Mouse (Mus musculus): ENCODE data around the gene Kcnb1. TPM values are rescaled to one million over a fixed set of nuclear protein-coding genes. Genes with fewer than 3 reads are reported as not detected.

Kcnb1 gene
- polyA plus RNA-seq, 1 experiment from 2014 or later: 1.7 TPM

DNA sequence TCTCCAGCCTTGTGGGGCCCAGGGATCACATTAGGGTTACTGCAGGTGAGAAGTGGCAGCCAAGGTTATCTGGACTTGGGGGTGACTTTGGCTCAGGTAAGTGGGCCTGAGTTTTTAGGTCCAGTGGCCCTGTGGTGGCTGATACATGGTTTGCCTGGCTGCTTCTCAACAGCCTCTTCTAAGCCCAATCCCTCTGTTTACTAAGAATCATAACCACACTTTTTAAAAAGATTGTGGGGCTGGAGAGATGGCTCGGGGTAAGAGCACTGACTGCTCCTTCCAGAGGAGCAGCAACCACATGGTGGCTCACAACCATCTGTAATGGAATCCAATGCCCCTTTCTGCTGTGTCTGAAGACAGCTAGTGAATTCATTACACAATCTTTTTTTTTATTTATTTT lies 123.9 kb downstream of the Kcnb1 start:
- Histone ChIP-seq H3K27ac (ENCODE audit: low read length) (peak overlapping the region; percentile 26), H3K9ac (ENCODE audit: low read length) (no peak overlapping the region), H3K36me3 (ENCODE audit: control insufficient read depth, insufficient read depth, low read length) (peaks cover 6% of the 10 kb centered on the region; the same call in 1 of the 2 replicates), H3K4me2 (ENCODE audit: low read depth, low read length) (no peak overlapping the region), H3K9me3 (replicated peaks; ENCODE audit: control insufficient read depth, low read length) (no peaks in the 10 kb centered on the region), H3K4me1 (ENCODE audit: control insufficient read depth, insufficient read depth, low read length) (peaks cover 18% of the 10 kb centered on the region), H3K27me3 (ENCODE audit: control insufficient read depth, insufficient read depth, low read length) (no peaks in the 10 kb centered on the region), H3K4me3 (replicated peaks; ENCODE audit: low read length) (no peak overlapping the region)
- WGBS: 61% methylated on average over 1 of the region's 1 CpGs
- ATAC-seq (ENCODE audit: insufficient read depth, low FRiP score): no peak

DNA sequence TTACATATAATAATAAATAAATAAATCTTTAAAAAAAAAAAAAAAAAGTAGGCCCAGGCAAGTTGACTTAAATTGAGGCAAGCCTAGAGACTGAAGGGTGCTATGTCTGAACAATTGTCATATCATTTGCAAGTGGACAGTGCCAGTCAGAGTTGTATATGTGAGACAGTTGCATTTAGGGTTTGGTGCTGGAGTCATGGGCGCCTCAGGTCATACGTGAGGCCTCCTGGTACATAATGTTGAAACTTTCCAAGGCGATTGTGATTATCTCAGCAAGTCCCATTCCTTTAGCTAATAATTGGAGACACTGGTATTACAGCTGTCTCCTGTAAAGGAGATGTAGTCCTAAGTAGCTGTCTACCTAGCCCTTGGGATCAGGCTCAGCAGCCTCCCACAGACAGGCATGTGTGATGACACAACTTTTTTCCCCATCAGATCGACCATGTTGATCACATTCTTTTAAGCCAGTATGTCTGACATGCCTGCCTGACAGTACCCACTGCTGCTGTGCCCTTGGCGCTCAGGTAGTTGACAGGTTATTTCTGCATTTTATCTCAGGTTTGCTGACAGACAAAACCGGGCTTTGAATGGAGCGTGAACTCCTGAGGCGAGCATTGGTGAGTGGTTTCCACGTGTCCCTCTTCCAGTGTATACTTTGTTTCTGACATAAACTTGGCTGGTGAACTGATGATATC lies 125.2 kb downstream of the Kcnb1 start:
- H3K4me1 ChIP-seq (ENCODE audit: control insufficient read depth, insufficient read depth, low read length): peaks cover 27% of the 10 kb centered on the region
- H3K9ac ChIP-seq (ENCODE audit: low read length): peak overlapping the region; percentile 59
- peak overlapping the region; percentile 85 for H3K4me3 ChIP-seq (replicated peaks; ENCODE audit: low read length)
- no peak for ATAC-seq (ENCODE audit: insufficient read depth, low FRiP score)
- peak overlapping the region; percentile 76 for H3K4me2 ChIP-seq (ENCODE audit: low read depth, low read length)
- no peaks in the 10 kb centered on the region for H3K9me3 ChIP-seq (replicated peaks; ENCODE audit: control insufficient read depth, low read length)
- H3K27ac ChIP-seq (ENCODE audit: low read length): peak overlapping the region; percentile 4
- H3K27me3 ChIP-seq (ENCODE audit: control insufficient read depth, insufficient read depth, low read length): no peaks in the 10 kb centered on the region
- 17% methylated on average over 9 of the region's 9 CpGs for WGBS
- H3K36me3 ChIP-seq (ENCODE audit: control insufficient read depth, insufficient read depth, low read length): peaks cover 6% of the 10 kb centered on the region; the same call in 1 of the 2 replicates

DNA sequence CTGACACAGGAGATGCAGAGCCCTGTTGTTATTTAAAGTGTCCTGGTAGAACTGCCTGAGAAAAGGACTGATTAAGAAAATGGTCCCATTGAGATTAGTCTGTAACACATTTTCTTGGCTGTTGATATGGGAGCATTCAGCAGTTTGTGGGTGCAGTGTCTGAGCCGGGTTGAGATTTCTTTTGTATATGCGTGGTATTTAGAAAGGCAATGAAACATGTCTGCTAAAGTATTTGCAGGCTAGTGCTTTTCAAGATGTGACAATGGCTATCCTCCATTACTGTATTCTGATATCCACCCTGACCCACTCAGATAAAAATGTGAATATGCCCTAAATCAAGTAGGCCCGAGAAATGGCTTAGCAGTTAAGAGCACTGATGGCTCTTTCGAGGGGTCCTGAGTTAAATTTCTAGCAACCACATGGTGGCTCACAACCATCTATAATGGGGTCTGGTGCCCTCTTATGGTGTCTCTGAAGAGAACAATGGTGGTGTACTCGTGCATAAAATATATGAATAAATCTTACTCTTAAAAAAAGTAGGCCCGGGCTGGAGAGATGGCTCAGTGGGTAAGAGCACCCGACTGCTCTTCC lies 126.0 kb downstream of the Kcnb1 start:
- Histone ChIP-seq H3K4me3 (replicated peaks; ENCODE audit: low read length) (peak overlapping the region; percentile 85), H3K36me3 (ENCODE audit: control insufficient read depth, insufficient read depth, low read length) (peaks cover 6% of the 10 kb centered on the region; the same call in 1 of the 2 replicates), H3K9ac (ENCODE audit: low read length) (peak overlapping the region; percentile 92), H3K27ac (ENCODE audit: low read length) (peak overlapping the region; percentile 94), H3K4me2 (ENCODE audit: low read depth, low read length) (peak overlapping the region; percentile 76), H3K27me3 (ENCODE audit: control insufficient read depth, insufficient read depth, low read length) (no peaks in the 10 kb centered on the region), H3K4me1 (ENCODE audit: control insufficient read depth, insufficient read depth, low read length) (peaks cover 28% of the 10 kb centered on the region), H3K9me3 (replicated peaks; ENCODE audit: control insufficient read depth, low read length) (no peaks in the 10 kb centered on the region)
- under 1% methylated on average over 7 of the region's 7 CpGs for WGBS
- ATAC-seq (ENCODE audit: insufficient read depth, low FRiP score): no peak

DNA sequence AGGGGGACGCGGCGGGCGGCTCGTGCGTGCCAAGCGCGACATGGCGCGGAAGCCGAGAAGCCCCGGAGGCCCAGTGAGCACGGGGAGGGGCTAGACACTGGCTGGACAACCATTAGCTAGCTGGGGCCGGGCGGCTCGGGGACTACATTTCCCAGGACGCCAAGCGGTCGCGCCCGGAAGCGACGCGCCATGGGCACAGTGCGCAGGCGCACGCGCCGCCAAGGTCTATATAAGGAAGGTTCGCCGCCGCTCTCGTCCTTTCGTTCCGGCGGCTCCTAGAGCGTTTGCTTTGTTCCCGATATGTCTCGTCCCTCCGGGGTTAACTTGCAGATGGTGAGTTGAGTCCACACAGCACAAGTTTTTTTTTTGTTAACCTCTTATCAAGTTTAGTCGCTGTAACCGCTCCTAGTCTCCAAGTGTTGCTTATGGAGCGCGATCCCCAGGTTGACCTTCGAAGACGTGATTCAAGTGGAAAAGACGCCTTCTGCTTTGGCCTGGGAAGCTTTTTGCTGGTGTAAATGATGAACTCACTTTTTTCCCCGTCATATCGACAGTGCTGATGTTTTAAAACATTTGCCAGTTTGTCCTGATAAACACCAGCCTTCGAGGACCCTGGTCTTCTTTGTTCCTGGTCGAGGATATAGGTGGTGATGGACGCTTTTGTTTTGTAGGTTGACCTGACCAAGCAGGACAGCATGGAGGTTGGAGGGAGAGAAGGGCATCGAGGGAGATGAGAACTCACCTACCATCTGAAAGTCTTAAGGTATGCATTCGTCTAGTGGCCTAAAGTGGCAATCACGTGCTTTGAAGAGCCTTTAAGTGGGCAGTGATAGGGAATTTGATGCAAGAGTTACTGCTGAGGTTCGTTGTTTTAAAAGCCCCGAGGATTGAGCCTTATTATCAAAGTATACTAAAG lies 126.7 kb downstream of the Kcnb1 start, which contains the start of gene Znfx1:
TSS of gene Znfx1 (minus strand) at position 51 of the 916 bp plus-strand sequence.
- H3K36me3 ChIP-seq (ENCODE audit: control insufficient read depth, insufficient read depth, low read length): peaks cover 6% of the 10 kb centered on the region; the same call in 1 of the 2 replicates
- H3K9me3 ChIP-seq (replicated peaks; ENCODE audit: control insufficient read depth, low read length): no peaks in the 10 kb centered on the region
- peak within 1 kb of the TSS; percentile 94 for H3K27ac ChIP-seq (ENCODE audit: low read length)
- H3K4me1 ChIP-seq (ENCODE audit: control insufficient read depth, insufficient read depth, low read length): peaks cover 31% of the 10 kb centered on the region
- H3K4me3 ChIP-seq (replicated peaks; ENCODE audit: low read length): peak within 1 kb of the TSS; percentile 85
- H3K9ac ChIP-seq (ENCODE audit: low read length): peak within 1 kb of the TSS; percentile 92
- H3K27me3 ChIP-seq (ENCODE audit: control insufficient read depth, insufficient read depth, low read length): no peaks in the 10 kb centered on the region
- ATAC-seq (ENCODE audit: insufficient read depth, low FRiP score): peak; percentile 94
- peak within 1 kb of the TSS; percentile 76 for H3K4me2 ChIP-seq (ENCODE audit: low read depth, low read length)
- WGBS: under 1% methylated on average over 57 of the region's 57 CpGs

- H3K4me1 ChIP-seq (ENCODE audit: control insufficient read depth, insufficient read depth, low read length): peaks cover 33% of the 10 kb centered on the region
- under 1% methylated on average over 56 of the region's 60 CpGs for WGBS
These were observed 127.5 kb downstream of the Kcnb1 start for GRCm38 (mm10) chr2:167062497-167062911.

DNA sequence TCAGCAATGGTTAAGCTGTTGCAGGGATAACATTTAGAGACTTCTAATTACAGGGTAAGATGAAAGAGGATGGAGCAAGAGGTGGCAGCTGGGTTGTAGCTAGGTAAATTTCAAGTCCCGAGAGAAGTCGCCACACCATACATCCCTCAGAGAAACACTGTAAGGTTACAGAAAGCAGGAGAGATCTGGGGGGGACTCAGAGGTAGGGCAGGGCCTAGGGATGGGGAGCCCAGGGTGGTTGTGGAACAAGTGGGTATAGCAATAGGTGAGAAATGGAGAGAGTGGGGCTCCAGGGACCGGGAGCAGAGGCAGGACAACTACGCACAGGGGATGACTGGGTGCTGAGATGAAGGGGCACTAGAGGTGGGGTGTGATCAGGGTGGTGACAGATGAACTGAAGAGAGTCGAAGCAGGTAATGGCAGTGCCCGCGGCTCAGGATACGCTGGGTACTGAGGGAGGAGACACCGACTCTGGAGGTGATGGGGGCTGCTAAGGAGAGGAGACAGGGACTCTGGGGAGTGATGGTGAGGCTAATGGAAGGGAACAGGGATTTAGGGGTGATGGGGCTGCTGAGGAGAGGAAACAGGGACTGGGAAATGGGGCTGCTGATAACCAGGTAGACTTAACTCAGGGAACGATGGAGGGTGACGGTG lies 128.4 kb downstream of the Kcnb1 start:
- H3K27ac ChIP-seq (ENCODE audit: low read length): peak overlapping the region; percentile 79; the same call in 1 of the 2 replicates
- peak overlapping the region; percentile 91 for H3K9ac ChIP-seq (ENCODE audit: low read length)
- WGBS: 24% methylated on average over 11 of the region's 11 CpGs
- peaks cover 33% of the 10 kb centered on the region for H3K4me1 ChIP-seq (ENCODE audit: control insufficient read depth, insufficient read depth, low read length)
- no peaks in the 10 kb centered on the region for H3K27me3 ChIP-seq (ENCODE audit: control insufficient read depth, insufficient read depth, low read length)
- H3K9me3 ChIP-seq (replicated peaks; ENCODE audit: control insufficient read depth, low read length): no peaks in the 10 kb centered on the region
- H3K36me3 ChIP-seq (ENCODE audit: control insufficient read depth, insufficient read depth, low read length): peaks cover 6% of the 10 kb centered on the region; the same call in 1 of the 2 replicates
- peak overlapping the region; percentile 85 for H3K4me3 ChIP-seq (replicated peaks; ENCODE audit: low read length)
- H3K4me2 ChIP-seq (ENCODE audit: low read depth, low read length): peak overlapping the region; percentile 75
- ATAC-seq (ENCODE audit: insufficient read depth, low FRiP score): no peak

More at GRCm38 (mm10) chr2:167062497-167062911, 127.5 kb downstream of the Kcnb1 start:
- peak; percentile 94 for ATAC-seq (ENCODE audit: insufficient read depth, low FRiP score)
- H3K4me3 ChIP-seq (replicated peaks; ENCODE audit: low read length): peak overlapping the region; percentile 85
- H3K4me2 ChIP-seq (ENCODE audit: low read depth, low read length): peak overlapping the region; percentile 75
- H3K36me3 ChIP-seq (ENCODE audit: control insufficient read depth, insufficient read depth, low read length): peaks cover 6% of the 10 kb centered on the region; the same call in 1 of the 2 replicates
- peak overlapping the region; percentile 91 for H3K9ac ChIP-seq (ENCODE audit: low read length)
- peak overlapping the region; percentile 94 for H3K27ac ChIP-seq (ENCODE audit: low read length)
- no peaks in the 10 kb centered on the region for H3K9me3 ChIP-seq (replicated peaks; ENCODE audit: control insufficient read depth, low read length)
- no peaks in the 10 kb centered on the region for H3K27me3 ChIP-seq (ENCODE audit: control insufficient read depth, insufficient read depth, low read length)

- Histone ChIP-seq H3K27ac (ENCODE audit: low read length) (peak overlapping the region; percentile 74), H3K4me1 (ENCODE audit: control insufficient read depth, insufficient read depth, low read length) (peaks cover 33% of the 10 kb centered on the region), H3K9me3 (replicated peaks; ENCODE audit: control insufficient read depth, low read length) (no peaks in the 10 kb centered on the region), H3K4me2 (ENCODE audit: low read depth, low read length) (peak overlapping the region; percentile 37), H3K27me3 (ENCODE audit: control insufficient read depth, insufficient read depth, low read length) (no peaks in the 10 kb centered on the region), H3K36me3 (ENCODE audit: control insufficient read depth, insufficient read depth, low read length) (peaks cover 5% of the 10 kb centered on the region; the same call in 1 of the 2 replicates), H3K4me3 (replicated peaks; ENCODE audit: low read length) (peak overlapping the region; percentile 5; the same call in 1 of the 2 replicates), H3K9ac (ENCODE audit: low read length) (peak overlapping the region; percentile 51)
- no peak for ATAC-seq (ENCODE audit: insufficient read depth, low FRiP score)
These were observed 129.2 kb downstream of the Kcnb1 start for GRCm38 (mm10) chr2:167060761-167061160.

- H3K4me2 ChIP-seq (ENCODE audit: low read depth, low read length): peak overlapping the region; percentile 37
- peaks cover 1% of the 10 kb centered on the region; the same call in 1 of the 2 replicates for H3K36me3 ChIP-seq (ENCODE audit: control insufficient read depth, insufficient read depth, low read length)
- peak overlapping the region; percentile 74 for H3K27ac ChIP-seq (ENCODE audit: low read length)
- 61% methylated on average over 3 of the region's 3 CpGs for WGBS
- peaks cover 36% of the 10 kb centered on the region for H3K4me1 ChIP-seq (ENCODE audit: control insufficient read depth, insufficient read depth, low read length)
- peak overlapping the region; percentile 51 for H3K9ac ChIP-seq (ENCODE audit: low read length)
- ATAC-seq (ENCODE audit: insufficient read depth, low FRiP score): no peak
- no peaks in the 10 kb centered on the region for H3K27me3 ChIP-seq (ENCODE audit: control insufficient read depth, insufficient read depth, low read length)
- peak overlapping the region; percentile 5; the same call in 1 of the 2 replicates for H3K4me3 ChIP-seq (replicated peaks; ENCODE audit: low read length)
- H3K9me3 ChIP-seq (replicated peaks; ENCODE audit: control insufficient read depth, low read length): no peaks in the 10 kb centered on the region
These were observed 129.6 kb downstream of the Kcnb1 start for GRCm38 (mm10) chr2:167060360-167060759.

All from stomach, embryonic 16.5 days (tissue).